Mouse (Mus musculus): ENCODE data around the gene Hspg2. TPM values are rescaled to one million over a fixed set of nuclear protein-coding genes. Genes with fewer than 3 reads are reported as not detected.

Gene Hspg2
- polyA plus RNA-seq, 2 experiments = 3.3 to 5.0 TPM

- Histone ChIP-seq H3K9ac (replicated peaks) (no peak overlapping the region), H3K9me3 (ENCODE audit: control insufficient read depth, low read length) (no peaks in the 10 kb centered on the region), H3K27ac (no peak overlapping the region), H3K36me3 (replicated peaks; ENCODE audit: control insufficient read depth, insufficient read depth, low read depth) (no peaks in the 10 kb centered on the region), H3K27me3 (ENCODE audit: control insufficient read depth, insufficient read depth, low read length) (no peaks in the 10 kb centered on the region), H3K4me3 (ENCODE audit: insufficient read depth in 1 of 2, low read depth in 2 of 2, low read length in 2 of 2) (no peak overlapping the region), H3K4me1 (replicated peaks; ENCODE audit: control insufficient read depth in 2 of 2, insufficient read depth in 2 of 2, low read length in 1 of 2) (peaks cover 0 to 6% of the 10 kb centered on the region in 2 experiments), H3K4me2 (ENCODE audit: low read depth) (no peak overlapping the region)
- no peak for TF ChIP-seq EP300 (IDR thresholded peaks at IDR 0.05; ENCODE audit: low read depth)
- no peak for TF ChIP-seq CTCF (IDR thresholded peaks at IDR 0.05; ENCODE audit: low read depth)
- ATAC-seq (ENCODE audit: insufficient read depth) (no peak), DNase-seq (ENCODE audit: low read depth in 3 of 3, low spot score in 3 of 3) (no peak)
- WGBS (ENCODE audit: insufficient replicate concordance) = 56% methylated on average over 4 of the region's 4 CpGs
These were observed 1.6 kb upstream of the Hspg2 start for GRCm38 (mm10) chr4:137466991-137467390.

GRCm38 (mm10) chr4:137467525-137467924 is 1.0 kb upstream of the Hspg2 start:
- no peaks in the 10 kb centered on the region for H3K9me3 ChIP-seq (ENCODE audit: control insufficient read depth, low read length)
- peaks cover 0 to 6% of the 10 kb centered on the region in 2 experiments for H3K4me1 ChIP-seq (replicated peaks; ENCODE audit: control insufficient read depth in 2 of 2, insufficient read depth in 2 of 2, low read length in 1 of 2)
- ATAC-seq (ENCODE audit: insufficient read depth) = no peak
- H3K4me3 ChIP-seq (ENCODE audit: insufficient read depth in 1 of 2, low read depth in 2 of 2, low read length in 2 of 2) = no peak overlapping the region
- H3K4me2 ChIP-seq (ENCODE audit: low read depth) = no peak overlapping the region
- no peaks in the 10 kb centered on the region for H3K36me3 ChIP-seq (replicated peaks; ENCODE audit: control insufficient read depth, insufficient read depth, low read depth)
- 71% methylated on average over 2 of the region's 2 CpGs for WGBS (ENCODE audit: insufficient replicate concordance)
- TF ChIP-seq CTCF (IDR thresholded peaks at IDR 0.05; ENCODE audit: low read depth) (no peak), EP300 (IDR thresholded peaks at IDR 0.05; ENCODE audit: low read depth) (no peak)
- no peak overlapping the region for H3K9ac ChIP-seq (replicated peaks)
- H3K27ac ChIP-seq = no peak overlapping the region
- H3K27me3 ChIP-seq (ENCODE audit: control insufficient read depth, insufficient read depth, low read length) = no peaks in the 10 kb centered on the region
- no peak for DNase-seq (ENCODE audit: low read depth in 3 of 3, low spot score in 3 of 3)

- Histone ChIP-seq H3K27ac (no peak overlapping the region), H3K36me3 (replicated peaks; ENCODE audit: control insufficient read depth, insufficient read depth, low read depth) (no peaks in the 10 kb centered on the region), H3K27me3 (ENCODE audit: control insufficient read depth, insufficient read depth, low read length) (no peaks in the 10 kb centered on the region), H3K9me3 (ENCODE audit: control insufficient read depth, low read length) (no peaks in the 10 kb centered on the region), H3K9ac (replicated peaks) (peak overlapping the region; percentile 19), H3K4me1 (replicated peaks; ENCODE audit: control insufficient read depth in 2 of 2, insufficient read depth in 2 of 2, low read length in 1 of 2) (peaks cover 0 to 6% of the 10 kb centered on the region in 2 experiments), H3K4me3 (ENCODE audit: insufficient read depth in 1 of 2, low read depth in 2 of 2, low read length in 2 of 2) (peak overlapping the region; percentile 53), H3K4me2 (ENCODE audit: low read depth) (peak overlapping the region; percentile 78)
- TF ChIP-seq CTCF (IDR thresholded peaks at IDR 0.05; ENCODE audit: low read depth) (no peak), EP300 (IDR thresholded peaks at IDR 0.05; ENCODE audit: low read depth) (no peak)
- ATAC-seq (ENCODE audit: insufficient read depth) (no peak), DNase-seq (ENCODE audit: low read depth in 3 of 3, low spot score in 3 of 3) (no peak)
- WGBS (ENCODE audit: insufficient replicate concordance) = 9% methylated on average over 20 of the region's 20 CpGs
These were observed 694 bp downstream of the Hspg2 start for GRCm38 (mm10) chr4:137469081-137469844.

- H3K4me3 ChIP-seq (ENCODE audit: insufficient read depth in 1 of 2, low read depth in 2 of 2, low read length in 2 of 2) = peak overlapping the region; percentile 53; a peak in 2 of 4 replicates
- no peak overlapping the region for H3K27ac ChIP-seq
- H3K4me1 ChIP-seq (replicated peaks; ENCODE audit: control insufficient read depth in 2 of 2, insufficient read depth in 2 of 2, low read length in 1 of 2) = peaks cover 0 to 6% of the 10 kb centered on the region in 2 experiments
- H3K27me3 ChIP-seq (ENCODE audit: control insufficient read depth, insufficient read depth, low read length) = no peaks in the 10 kb centered on the region
- 46% methylated on average over 15 of the region's 15 CpGs for WGBS (ENCODE audit: insufficient replicate concordance)
- no peaks in the 10 kb centered on the region for H3K9me3 ChIP-seq (ENCODE audit: control insufficient read depth, low read length)
- no peaks in the 10 kb centered on the region for H3K36me3 ChIP-seq (replicated peaks; ENCODE audit: control insufficient read depth, insufficient read depth, low read depth)
- no peak for DNase-seq (ENCODE audit: low read depth in 3 of 3, low spot score in 3 of 3)
- no peak; the same call in 1 of the 2 replicates for TF ChIP-seq CTCF (IDR thresholded peaks at IDR 0.05; ENCODE audit: low read depth)
- no peak for TF ChIP-seq EP300 (IDR thresholded peaks at IDR 0.05; ENCODE audit: low read depth)
- ATAC-seq (ENCODE audit: insufficient read depth) = no peak
- no peak overlapping the region for H3K9ac ChIP-seq (replicated peaks)
- H3K4me2 ChIP-seq (ENCODE audit: low read depth) = peak overlapping the region; percentile 78
These were observed 1.5 kb downstream of the Hspg2 start for GRCm38 (mm10) chr4:137469845-137470692.
